Mouse (Mus musculus) forebrain, embryonic 13.5 days (tissue): Measurements from ENCODE around the gene Naa20. TPM values are rescaled to one million over a fixed set of nuclear protein-coding genes. Genes with fewer than 3 reads are reported as not detected.
A peak's percentile ranks its signal among the peaks of the same experiment; 100 is the strongest.
"Not testable (repeated sequence)": the region's sequence is repeated elsewhere in the genome, so short reads cannot be mapped to it uniquely, and the experiment has no call there.

ENCODE experiments used
- ATAC-seq: fragments of 200-750 bp; cut with Nextera tagmentation; 2 replicates; pipeline ENCODE4 v1.8.0; 2017
- H3K27ac ChIP-seq: fragments of 300-500 bp; sonication (generic); 2 replicates; pipeline ENCODE4 v1.5.1; 2015; ENCODE audit warnings: inconsistent platforms, mild to moderate bottlenecking, moderate library complexity
- H3K27me3 ChIP-seq: fragments of 300-500 bp; sonication (generic); 2 replicates; pipeline ENCODE4 v1.6.1; 2015; ENCODE audit warnings: mild to moderate bottlenecking, inconsistent platforms
- H3K36me3 ChIP-seq: fragments of 300-500 bp; sonication (generic); 2 replicates; pipeline ENCODE4 v1.6.1; 2015; ENCODE audit warnings: mild to moderate bottlenecking, inconsistent platforms; ENCODE audit not compliant: poor library complexity, severe bottlenecking
- H3K4me1 ChIP-seq: fragments of 300-500 bp; sonication (generic); 2 replicates; pipeline ENCODE4 v1.6.1; 2015; ENCODE audit warnings: inconsistent platforms
- H3K4me2 ChIP-seq: fragments of 300-500 bp; sonication (generic); 2 replicates; pipeline ENCODE4 v1.6.1; 2015; ENCODE audit warnings: inconsistent platforms, mild to moderate bottlenecking, moderate library complexity
- H3K4me3 ChIP-seq: fragments of 300-500 bp; sonication (generic); 2 replicates; pipeline ENCODE4 v1.5.1; 2015; ENCODE audit warnings: mild to moderate bottlenecking, inconsistent platforms
- H3K9ac ChIP-seq: fragments of 300-500 bp; sonication (generic); 2 replicates; pipeline ENCODE4 v1.6.1; 2015; ENCODE audit warnings: mild to moderate bottlenecking, inconsistent platforms
- H3K9me3 ChIP-seq: fragments of 300-500 bp; sonication (generic); replicated peaks from 2 replicates; pipeline ENCODE4 v1.6.1; 2016; ENCODE audit warnings: inconsistent platforms
- WGBS: fragments of 180-500 bp; shearing (Covaris S2); methylation state at CpG from one replicate; pipeline ENCODE4 v1.1.7; 2015; 5-methylcytosine and 5-hydroxymethylcytosine counted together
- polyA plus RNA-seq: library from polyadenylated mRNA; unstranded; fragments of >200 nt; fragmentation: Nextera tagmentation; extraction: Ambion mirVana; gene quantifications from 2 replicates; pipeline ENCODE4 v1.2.1, GENCODE M21; 2015

Gene Naa20
- polyA plus RNA-seq, 1 experiment from 2014 or later, result 134 TPM

- H3K4me1 ChIP-seq, result no peaks in the 10 kb centered on the region
- no peaks in the 10 kb centered on the region for H3K9me3 ChIP-seq
- H3K27me3 ChIP-seq, result no peaks in the 10 kb centered on the region
- ATAC-seq, result no peak
- peaks cover 6% of the 10 kb centered on the region; the same call in 1 of the 2 replicates for H3K36me3 ChIP-seq
- H3K4me2 ChIP-seq, result no peak overlapping the region
- WGBS, result 77% methylated on average over 6 of the region's 6 CpGs
- no peak overlapping the region for H3K9ac ChIP-seq
- H3K4me3 ChIP-seq, result no peak overlapping the region
- no peak overlapping the region for H3K27ac ChIP-seq
Observed at GRCm38 (mm10) chr2:145888766-145889480, 13.0 kb upstream of the Naa20 start.

GRCm38 (mm10) chr2:145890571-145890970 is 11.3 kb upstream of the Naa20 start:
- whole genome bisulfite sequencing, result 91% methylated on average over 2 of the region's 2 CpGs
- no peaks in the 10 kb centered on the region for H3K27me3 ChIP-seq
- H3K4me3 ChIP-seq, result no peak overlapping the region
- H3K9me3 ChIP-seq, result no peaks in the 10 kb centered on the region
- H3K9ac ChIP-seq, result no peak overlapping the region
- no peak overlapping the region for H3K4me2 ChIP-seq
- H3K36me3 ChIP-seq, result peaks cover 5% of the 10 kb centered on the region; the same call in 1 of the 2 replicates
- no peaks in the 10 kb centered on the region for H3K4me1 ChIP-seq
- no peak overlapping the region for H3K27ac ChIP-seq
- ATAC-seq, result no peak

- H3K27me3 ChIP-seq, result no peaks in the 10 kb centered on the region
- no peak overlapping the region for H3K9ac ChIP-seq
- WGBS, result 97% methylated on average over 6 of the region's 6 CpGs
- no peak overlapping the region for H3K4me3 ChIP-seq
- H3K4me1 ChIP-seq, result no peaks in the 10 kb centered on the region
- H3K27ac ChIP-seq, result no peak overlapping the region
- no peak overlapping the region for H3K4me2 ChIP-seq
- H3K36me3 ChIP-seq, result no peaks in the 10 kb centered on the region
- H3K9me3 ChIP-seq, result no peaks in the 10 kb centered on the region
- ATAC-seq, result no peak
Observed at GRCm38 (mm10) chr2:145893756-145894155, 8.1 kb upstream of the Naa20 start.

- WGBS, result 82% methylated on average over 9 of the region's 9 CpGs
- H3K4me3 ChIP-seq, result no peak overlapping the region
- H3K9ac ChIP-seq, result no peak overlapping the region
- ATAC-seq, result no peak
- H3K9me3 ChIP-seq, result no peaks in the 10 kb centered on the region
- no peak overlapping the region for H3K27ac ChIP-seq
- no peaks in the 10 kb centered on the region for H3K36me3 ChIP-seq
- H3K4me1 ChIP-seq, result no peaks in the 10 kb centered on the region
- H3K4me2 ChIP-seq, result no peak overlapping the region
- no peaks in the 10 kb centered on the region for H3K27me3 ChIP-seq
Observed at GRCm38 (mm10) chr2:145898106-145898505, 3.8 kb upstream of the Naa20 start.

- H3K36me3 ChIP-seq, H3K27me3 ChIP-seq, H3K9me3 ChIP-seq, H3K27ac ChIP-seq, ATAC-seq, H3K9ac ChIP-seq, H3K4me3 ChIP-seq, H3K4me2 ChIP-seq: not testable (repeated sequence)
- 74% methylated on average over 8 of the region's 8 CpGs for WGBS
- peaks cover 17% of the 10 kb centered on the region for H3K4me1 ChIP-seq
Observed at GRCm38 (mm10) chr2:145900318-145900717, 1.6 kb upstream of the Naa20 start.

- under 1% methylated on average over 66 of the region's 68 CpGs for WGBS
- Histone ChIP-seq H3K27ac (peak overlapping the region; percentile 80), H3K27me3 (no peaks in the 10 kb centered on the region)
Observed at GRCm38 (mm10) chr2:145903061-145903901, 1.4 kb downstream of the Naa20 start.

GRCm38 (mm10) chr2:145903983-145904616 is 2.2 kb downstream of the Naa20 start:
- peak overlapping the region; percentile 98 for H3K4me3 ChIP-seq
- H3K36me3 ChIP-seq, result peaks cover 14% of the 10 kb centered on the region
- 32% methylated on average over 12 of the region's 12 CpGs for WGBS
- no peaks in the 10 kb centered on the region for H3K27me3 ChIP-seq
- H3K4me2 ChIP-seq, result peak overlapping the region; percentile 75
- no peak for ATAC-seq
- H3K9ac ChIP-seq, result peak overlapping the region; percentile 97
- no peaks in the 10 kb centered on the region for H3K9me3 ChIP-seq
- H3K4me1 ChIP-seq, result peaks cover 21% of the 10 kb centered on the region
- H3K27ac ChIP-seq, result no peak overlapping the region

More at GRCm38 (mm10) chr2:145903061-145903901, 1.4 kb downstream of the Naa20 start:
- peak; percentile 99 for ATAC-seq
- Histone ChIP-seq H3K9ac (peak overlapping the region; percentile 97), H3K9me3 (no peaks in the 10 kb centered on the region), H3K4me2 (peak overlapping the region; percentile 75), H3K4me3 (peak overlapping the region; percentile 98), H3K36me3 (peaks cover 9% of the 10 kb centered on the region; the same call in 1 of the 2 replicates), H3K4me1 (peaks cover 21% of the 10 kb centered on the region)

GRCm38 (mm10) chr2:145905156-145905555 is 3.3 kb downstream of the Naa20 start:
- H3K9ac ChIP-seq, result no peak overlapping the region
- WGBS, result 85% methylated on average over 6 of the region's 6 CpGs

GRCm38 (mm10) chr2:145905884-145906283 is 4.0 kb downstream of the Naa20 start:
- not testable (repeated sequence) for ATAC-seq, H3K27ac ChIP-seq, H3K4me2 ChIP-seq, H3K4me3 ChIP-seq, H3K9me3 ChIP-seq, H3K9ac ChIP-seq, H3K27me3 ChIP-seq
- H3K4me1 ChIP-seq, result peaks cover 21% of the 10 kb centered on the region
- WGBS, result 52% methylated on average over 4 of the region's 4 CpGs
- H3K36me3 ChIP-seq, result peaks cover 30% of the 10 kb centered on the region

More at GRCm38 (mm10) chr2:145905156-145905555, 3.3 kb downstream of the Naa20 start:
- peaks cover 23% of the 10 kb centered on the region for H3K36me3 ChIP-seq
- no peak overlapping the region for H3K27ac ChIP-seq
- H3K27me3 ChIP-seq, result no peaks in the 10 kb centered on the region
- H3K9me3 ChIP-seq, result no peaks in the 10 kb centered on the region
- H3K4me1 ChIP-seq, result peaks cover 21% of the 10 kb centered on the region
- no peak overlapping the region for H3K4me3 ChIP-seq
- H3K4me2 ChIP-seq, result peak overlapping the region; percentile 15; the same call in 1 of the 2 replicates
- ATAC-seq, result no peak

- no peak overlapping the region for H3K27ac ChIP-seq
- WGBS, result 91% methylated on average over 8 of the region's 8 CpGs
- H3K9me3 ChIP-seq, result no peaks in the 10 kb centered on the region
- H3K27me3 ChIP-seq, result no peaks in the 10 kb centered on the region
- no peak for ATAC-seq
- H3K4me2 ChIP-seq, result no peak overlapping the region
- H3K36me3 ChIP-seq, result peaks cover 86% of the 10 kb centered on the region
- no peaks in the 10 kb centered on the region for H3K4me1 ChIP-seq
- H3K9ac ChIP-seq, result no peak overlapping the region
- no peak overlapping the region for H3K4me3 ChIP-seq
Observed at GRCm38 (mm10) chr2:145920941-145921650, 19.2 kb downstream of the Naa20 start.

- peaks cover 31% of the 10 kb centered on the region for H3K36me3 ChIP-seq
- H3K4me1 ChIP-seq, result peaks cover 11% of the 10 kb centered on the region
- ATAC-seq, result peak; percentile 98
- H3K4me2 ChIP-seq, result peak within 1 kb of the TSS; percentile 93
- WGBS, result under 1% methylated on average over 61 of the region's 61 CpGs
- H3K27me3 ChIP-seq, result 0 out of 2 replicates have a peak, but pooled peaks cover 2% of the 10 kb centered on the region
- H3K9me3 ChIP-seq, result no peaks in the 10 kb centered on the region
- no peak within 1 kb of the TSS for H3K27ac ChIP-seq
- peak within 1 kb of the TSS; percentile 69 for H3K4me3 ChIP-seq
- H3K9ac ChIP-seq, result peak within 1 kb of the TSS; percentile 71
Observed at GRCm38 (mm10) chr2:145934339-145935231, 32.7 kb downstream of the Naa20 start, which contains the start of the genes Cfap61 and Crnkl1. Gene Cfap61, plus strand, starts transcription at chr2:145934784. Gene Crnkl1, minus strand, starts transcription at chr2:145935014.
